Mouse (Mus musculus) CD8-positive naive resting alpha-beta T cell, adult 2 months (primary cell): Measurements from ENCODE around the gene 4930404N11Rik.
A peak's percentile ranks its signal among the peaks of the same experiment; 100 is the strongest.

Source experiments
- DNase-seq, 2 experiments: peaks; one replicate each; pipeline ENCODE4 v3.0.0; 2022; ENCODE audit warnings: low read depth in 2 of 2, low spot score in 2 of 2

The 4930404N11Rik gene

DNA sequence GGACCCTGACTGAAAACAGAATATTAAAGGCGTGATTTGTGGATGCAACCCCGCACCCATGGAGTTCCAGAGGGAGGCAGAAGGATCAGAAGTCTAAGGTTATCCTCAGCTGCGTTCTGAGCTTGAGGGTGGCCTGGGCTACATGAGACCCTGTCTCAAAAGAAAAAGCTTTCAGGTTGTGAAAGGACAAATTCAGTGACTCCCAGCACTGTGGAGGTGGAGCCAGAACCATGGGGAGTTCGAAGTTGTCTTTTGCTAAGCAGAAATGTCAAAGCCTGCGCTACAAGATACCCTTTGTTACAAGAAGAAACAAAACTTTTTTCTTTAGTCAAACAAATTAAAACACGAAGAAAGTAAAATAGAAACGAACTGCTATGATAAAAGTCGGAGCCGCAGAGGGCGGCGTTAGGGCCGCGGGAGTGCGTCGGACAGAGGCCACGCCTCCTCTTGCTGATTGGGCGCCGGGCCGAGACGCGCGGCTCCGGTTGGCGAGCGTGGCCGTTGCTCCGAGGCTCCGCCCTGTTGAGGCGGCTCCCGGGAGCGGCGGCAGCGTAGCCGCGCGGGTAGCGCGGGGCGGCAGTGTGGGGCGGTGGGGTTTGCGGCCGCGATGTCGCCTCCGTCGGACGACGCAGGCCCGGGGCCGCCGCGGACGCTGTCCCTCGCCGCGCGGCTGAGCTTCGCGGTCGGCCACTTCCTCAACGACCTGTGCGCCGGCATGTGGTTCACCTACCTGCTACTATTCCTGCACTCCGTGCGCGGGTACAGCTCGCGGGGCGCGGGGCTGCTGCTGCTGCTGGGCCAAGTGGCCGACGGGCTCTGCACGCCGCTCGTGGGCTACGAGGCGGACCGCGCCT, 8.4 kb downstream of the 4930404N11Rik start, which contains the start of gene Mfsd12:
TSS of gene Mfsd12 (plus strand) at position 501 of the 854 bp plus-strand sequence.
- peak; percentile 76 to 77 for DNase-seq

DNA sequence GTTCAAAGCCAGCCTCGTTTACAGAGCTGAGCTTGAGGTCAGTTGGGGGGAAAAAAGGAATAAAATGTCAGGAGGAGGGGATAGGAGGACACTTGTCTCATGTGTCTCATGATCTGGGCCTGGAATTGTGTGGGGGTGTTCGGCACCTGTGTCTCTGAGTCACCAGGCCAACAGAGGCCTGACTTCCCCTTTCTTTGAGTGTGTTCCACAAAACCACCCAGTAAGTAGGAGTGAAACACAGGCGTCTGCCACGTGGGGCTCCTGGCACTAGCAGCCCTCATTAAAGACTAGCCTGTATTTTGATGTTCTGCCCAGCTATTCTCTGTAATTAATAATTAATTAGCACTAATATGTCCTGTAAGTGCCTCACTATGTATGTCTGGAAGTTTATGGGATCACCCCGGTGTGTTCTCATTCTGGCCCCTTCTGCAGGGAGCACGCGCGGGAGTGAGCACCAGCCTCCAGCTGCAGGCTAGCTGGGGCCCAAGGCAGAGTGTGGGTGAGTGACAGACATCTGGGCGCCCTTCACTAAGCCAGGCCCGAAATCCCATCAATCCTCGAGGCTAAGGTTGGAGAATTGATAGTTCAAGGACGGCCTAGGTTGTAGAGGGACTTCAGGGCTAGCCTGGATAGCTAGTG, 9.1 kb downstream of the 4930404N11Rik start:
- DNase-seq = no peak

DNA sequence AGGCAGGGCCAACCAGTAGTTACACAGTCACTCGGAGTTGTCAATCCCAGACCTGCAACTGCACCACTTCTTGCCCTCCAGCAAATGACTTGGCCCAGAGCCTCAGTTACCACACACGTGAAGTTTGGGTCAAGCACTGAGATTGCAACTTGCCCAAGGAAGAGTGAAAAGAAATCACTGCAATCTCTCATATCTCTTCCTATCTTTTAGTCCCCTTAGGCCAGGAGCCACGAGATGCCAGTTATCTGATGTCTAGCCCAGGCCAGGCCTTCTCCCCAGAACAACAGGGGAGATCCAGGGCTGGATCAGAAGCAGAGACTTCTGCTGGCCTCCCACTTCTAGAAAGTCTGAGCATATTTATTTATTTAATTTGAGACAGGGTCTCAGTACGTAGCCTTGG, 10.1 kb downstream of the 4930404N11Rik start:
- DNase-seq = no peak

DNA sequence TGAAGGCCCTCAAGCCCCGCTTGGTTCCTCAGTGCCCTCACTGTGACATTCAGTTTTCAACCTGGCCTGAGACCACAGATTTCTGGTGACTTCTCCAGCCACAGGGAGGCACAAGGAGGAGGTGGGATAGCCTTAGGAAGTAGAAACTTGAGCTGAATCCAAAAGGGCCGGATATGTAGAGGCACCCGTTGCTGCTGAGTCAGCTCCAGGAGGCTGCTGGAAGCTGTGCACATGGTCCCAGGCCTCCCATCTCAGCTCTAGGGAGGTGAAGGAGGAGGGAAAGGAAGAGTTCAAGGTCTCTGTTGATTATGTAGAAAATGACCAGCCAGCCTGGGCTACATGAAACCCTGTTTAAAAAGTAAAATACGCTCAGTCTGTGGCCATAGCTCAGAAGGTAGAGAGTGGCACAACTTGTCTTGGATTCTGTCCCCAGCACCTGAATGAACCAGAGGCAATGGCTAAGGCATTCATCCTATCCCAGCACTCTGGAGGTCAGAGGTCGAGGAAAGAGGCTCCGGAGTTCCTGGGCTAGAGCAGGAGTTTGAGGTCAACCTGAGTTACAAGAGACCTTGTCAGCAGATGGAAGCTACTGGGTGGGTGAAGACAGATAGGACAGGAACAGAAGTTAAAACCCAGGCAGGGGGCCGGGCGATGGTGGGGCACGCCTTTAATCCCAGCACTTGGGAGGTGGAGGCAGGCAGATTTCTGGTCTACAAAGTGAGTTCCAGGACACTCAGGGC, 10.7 kb downstream of the 4930404N11Rik start:
- no peak for DNase-seq

DNA sequence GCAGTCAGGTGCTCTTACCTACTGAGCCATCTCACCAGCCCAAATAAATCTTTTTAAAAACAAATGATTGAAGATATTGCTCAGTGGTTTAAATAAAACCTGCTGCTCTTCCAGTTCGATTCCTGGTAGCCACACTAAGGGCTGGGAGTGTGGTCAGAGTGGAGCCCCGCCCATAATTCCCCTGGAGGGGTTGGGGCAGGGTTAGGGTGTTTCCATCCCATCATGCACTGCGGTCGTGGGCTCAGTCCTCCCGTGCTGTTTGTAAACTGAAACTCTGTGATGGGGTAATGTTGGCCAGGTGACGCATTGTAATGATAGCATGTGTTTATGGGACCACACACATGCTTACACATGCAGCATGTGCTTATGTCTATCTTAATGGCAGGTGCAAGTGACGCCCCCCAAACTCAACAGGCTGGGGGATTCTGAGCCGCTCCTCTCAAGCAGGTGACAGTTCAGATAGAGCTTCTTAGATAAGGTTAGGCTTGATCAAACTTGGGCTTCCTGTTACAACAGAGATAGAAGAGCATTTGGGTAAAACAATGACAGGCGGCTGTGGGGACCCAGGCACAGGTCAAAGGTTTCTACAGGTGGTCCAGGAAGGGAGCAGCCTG, 13.8 kb downstream of the 4930404N11Rik start:
- peak; percentile 37 to 58 for DNase-seq

DNA sequence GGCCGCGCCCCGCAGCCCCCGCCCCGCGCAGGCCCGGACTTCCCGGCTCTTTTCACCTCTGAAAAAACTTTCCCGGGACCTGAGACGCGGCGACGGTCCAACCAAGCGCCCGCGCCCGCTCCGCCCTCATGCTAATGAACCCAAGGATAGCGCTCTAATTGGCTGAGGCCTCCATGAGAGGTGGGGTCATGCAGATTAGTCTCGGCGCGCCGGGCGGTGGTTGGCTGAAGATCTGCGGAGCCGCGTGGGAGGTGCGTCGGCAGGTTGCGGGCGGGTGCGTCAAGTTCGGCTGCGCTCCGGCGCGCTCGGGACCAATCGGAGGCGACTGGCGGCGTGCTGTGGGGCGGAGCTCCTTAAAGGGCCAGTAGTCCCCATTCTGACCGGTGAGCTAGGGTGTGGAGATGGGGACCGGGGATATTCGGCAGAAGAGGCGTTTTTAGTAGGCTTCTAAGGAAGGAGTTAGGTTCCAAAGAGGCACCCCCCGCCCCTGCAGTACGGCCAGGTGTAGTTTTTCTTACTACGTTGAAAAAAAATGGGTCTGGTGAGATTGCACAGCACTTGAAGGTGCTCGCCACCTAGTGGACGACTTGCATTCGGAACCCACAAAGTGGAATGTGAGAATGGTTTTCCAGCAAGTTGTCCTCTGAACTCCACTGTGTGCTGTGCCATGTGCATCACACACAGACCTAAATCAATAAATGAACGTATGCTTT, 15.1 kb downstream of the 4930404N11Rik start, which contains the start of gene Hmg20b:
TSS of gene Hmg20b (minus strand) at position 130 of the 713 bp plus-strand sequence.
- DNase-seq = peak; percentile 96 to 98

DNA sequence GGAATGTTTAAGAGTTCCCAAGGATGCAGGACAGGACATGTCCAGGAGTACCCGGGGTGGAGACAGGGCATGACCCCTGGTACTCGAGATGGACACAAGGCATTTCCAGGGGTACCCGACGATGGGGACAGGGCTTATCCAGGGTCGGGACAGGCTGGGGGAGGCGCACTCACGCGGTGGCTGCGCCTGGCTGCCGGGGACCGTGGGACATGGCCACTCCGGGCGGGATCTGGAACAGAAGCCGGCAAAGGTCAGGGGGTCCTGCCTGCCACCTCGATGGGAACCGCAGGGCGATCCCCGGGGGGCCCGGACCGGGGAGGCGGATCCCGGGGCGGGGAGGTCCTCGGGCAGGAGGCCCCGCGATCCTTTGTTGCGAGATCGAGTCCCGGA, 15.7 kb downstream of the 4930404N11Rik start:
- peak in 1 of 2 experiments; percentile 23 for DNase-seq

DNA sequence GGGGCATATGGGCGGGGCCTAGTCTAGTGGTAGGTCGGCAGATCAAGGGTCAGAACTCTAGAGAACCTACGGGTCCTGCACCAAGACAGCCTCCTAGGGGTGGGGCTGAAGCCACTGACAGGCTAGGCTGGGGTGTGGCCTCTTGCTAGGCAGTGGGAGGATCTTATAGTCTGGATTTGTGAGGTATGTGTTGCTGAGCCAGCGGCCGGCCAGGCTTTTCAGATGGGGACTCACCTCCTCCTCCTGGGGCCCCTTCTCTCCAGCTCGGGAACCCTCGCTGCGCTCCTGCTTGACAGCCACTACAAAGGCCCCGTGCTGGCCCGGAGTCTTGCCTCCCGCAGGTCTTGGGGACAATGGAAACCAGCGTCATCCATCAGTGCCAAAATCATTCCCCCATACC, 16.5 kb downstream of the 4930404N11Rik start:
- DNase-seq = no peak

DNA sequence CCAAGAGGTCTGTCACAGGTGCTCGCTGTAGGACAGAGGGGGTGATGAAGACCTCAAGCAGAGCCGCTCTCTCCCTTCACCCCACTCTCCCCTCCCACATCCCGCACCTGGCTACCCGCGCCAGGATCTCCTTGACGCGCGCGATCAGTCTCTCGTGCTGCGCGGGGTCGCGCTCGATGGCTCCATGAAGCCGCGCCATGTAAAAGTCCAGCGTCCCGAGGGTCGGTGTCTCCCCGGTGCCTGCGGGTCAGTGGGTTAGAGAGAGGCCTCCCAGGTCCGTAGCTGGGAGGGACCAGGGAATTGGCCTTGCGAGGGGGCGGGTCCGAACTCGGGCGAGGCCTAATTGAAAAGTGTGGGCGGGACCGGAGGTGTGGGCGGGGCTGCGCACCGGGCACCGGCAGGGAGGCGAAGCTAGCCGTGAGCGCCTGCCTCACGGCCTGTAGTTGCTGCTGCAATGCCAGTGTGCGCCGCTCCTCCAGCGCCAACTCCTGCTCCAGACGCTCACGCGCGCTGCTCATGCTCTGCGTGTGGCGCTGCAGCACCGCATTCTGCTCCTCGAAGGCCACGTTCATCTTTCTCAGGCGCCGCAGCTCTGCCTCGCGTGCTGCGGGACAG, 19.1 kb downstream of the 4930404N11Rik start:
- no peak for DNase-seq

DNA sequence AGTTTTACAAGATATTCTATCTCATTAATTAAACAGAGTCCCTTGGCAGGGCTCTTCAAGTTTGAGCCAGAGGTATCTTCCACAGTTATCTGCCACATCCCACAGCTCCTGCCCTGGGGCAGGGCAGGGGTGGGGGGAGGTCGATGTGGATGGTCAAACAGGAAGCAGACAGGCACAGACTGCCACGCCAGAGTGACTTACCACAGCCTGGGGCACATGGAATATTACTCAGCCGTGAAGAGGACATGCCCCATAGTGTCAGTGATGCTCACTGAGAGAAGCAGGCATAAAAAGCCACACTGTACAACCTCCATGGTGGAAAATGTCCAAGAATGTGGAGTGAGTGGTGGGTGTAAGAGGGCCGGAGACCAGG, 20.5 kb downstream of the 4930404N11Rik start:
- DNase-seq = no peak

DNA sequence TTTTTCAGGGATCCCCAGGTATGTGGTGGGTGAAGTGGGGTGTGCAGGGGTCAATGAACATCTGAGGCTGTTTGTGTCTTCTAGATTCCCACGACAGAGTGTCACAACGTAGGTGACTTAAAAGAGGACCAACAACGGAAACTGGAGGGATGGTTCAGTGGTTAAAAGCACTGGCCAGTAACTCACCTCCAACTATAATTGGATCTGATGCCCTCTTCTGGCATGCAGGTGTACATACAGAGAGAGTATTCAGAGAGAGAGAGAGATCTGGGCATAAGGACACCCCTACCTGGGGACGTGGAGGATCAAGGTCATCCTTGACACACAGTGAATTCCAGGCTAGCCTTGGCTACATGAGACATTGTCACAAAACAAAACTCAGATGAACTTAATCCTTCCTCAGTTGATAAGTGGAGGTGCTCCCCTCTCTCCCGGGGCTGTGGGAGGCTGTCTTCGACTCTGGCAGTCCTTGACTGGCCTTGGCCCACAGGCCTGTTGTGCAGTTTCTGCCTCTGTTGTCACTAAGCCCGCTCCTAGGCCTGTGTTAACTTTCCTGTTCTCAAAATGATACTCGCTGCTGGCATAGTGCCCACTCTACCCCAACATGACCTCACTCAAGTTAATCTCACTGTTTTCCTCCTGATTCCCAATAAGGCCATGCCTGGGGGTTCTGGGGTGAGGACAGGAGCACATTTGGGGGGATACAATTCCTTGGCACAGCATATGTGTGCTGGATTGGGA, 21.0 kb downstream of the 4930404N11Rik start:
- peak in 1 of 2 experiments; percentile 35 for DNase-seq

DNA sequence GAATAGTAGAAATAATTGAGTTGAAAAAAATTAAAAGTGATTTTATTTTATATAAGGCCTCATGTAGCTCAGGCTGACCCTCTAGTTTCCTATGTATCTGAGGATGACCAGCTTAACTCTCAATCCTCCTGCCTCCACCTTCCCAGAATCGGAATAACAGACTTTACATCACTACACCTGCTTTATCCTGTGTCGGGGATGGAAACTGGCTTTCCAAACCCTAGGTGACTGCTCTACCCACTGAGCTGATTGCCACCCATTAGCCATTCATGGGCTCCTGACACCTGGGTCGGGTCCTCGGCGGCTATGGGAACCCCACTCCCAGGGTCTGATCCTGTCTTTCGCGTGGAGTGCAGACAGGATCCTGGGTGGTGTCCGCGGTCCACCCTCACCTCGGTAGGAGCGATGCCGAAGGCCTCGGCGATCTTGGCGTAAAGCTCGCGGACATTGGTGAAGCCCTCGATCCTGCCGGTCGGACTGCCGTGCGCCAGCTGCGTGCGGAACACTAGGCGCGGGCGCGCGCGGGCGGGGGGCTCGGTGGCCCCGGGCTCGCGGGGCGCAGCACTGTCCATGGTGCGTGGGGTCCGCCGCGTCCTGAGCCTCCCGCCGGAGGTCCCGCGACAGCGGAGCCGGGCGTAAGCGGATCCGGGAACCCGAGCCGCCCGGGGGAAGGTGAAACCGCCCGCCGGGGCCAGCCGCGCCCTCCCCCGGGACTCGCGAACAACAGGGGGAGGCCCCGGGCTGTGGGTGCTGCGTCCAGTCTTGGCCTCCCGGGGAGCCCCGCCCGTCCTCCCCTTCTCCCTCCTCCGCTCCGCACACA, 22.7 kb downstream of the 4930404N11Rik start, which contains the start of gene Gipc3:
TSS of gene Gipc3 (minus strand) at position 581 of the 820 bp plus-strand sequence.
- no peak for DNase-seq

DNA sequence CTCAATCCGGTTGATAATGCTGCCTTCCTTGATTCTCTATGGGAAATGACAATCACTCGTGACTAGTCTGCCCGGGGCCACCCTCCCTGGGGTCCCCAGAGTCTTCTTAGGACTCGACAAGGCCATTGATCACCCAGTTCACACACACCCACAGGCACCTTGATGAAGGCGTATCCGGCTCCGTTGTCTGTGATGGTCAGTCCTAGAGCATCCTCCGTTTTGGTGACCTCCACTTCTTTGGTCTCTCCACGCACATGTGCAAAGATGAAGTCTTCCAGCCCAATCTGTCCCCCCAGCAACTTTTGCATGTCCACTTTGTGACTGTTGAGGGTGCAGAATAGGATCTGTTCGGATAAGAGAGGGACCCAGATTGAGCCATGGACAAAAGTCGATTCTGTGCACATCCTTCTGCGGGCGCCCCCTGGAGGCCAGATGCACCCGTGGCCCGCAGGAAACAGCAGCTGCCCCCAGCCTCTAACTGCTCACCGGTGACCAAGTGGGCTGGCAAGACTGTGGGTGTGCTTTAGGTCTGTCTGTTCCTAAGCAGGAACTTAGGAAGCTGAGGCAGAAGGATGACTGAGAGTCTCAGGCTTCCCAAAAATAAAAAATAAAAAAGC, 24.2 kb downstream of the 4930404N11Rik start:
- DNase-seq = peak; percentile 70 to 79

DNA sequence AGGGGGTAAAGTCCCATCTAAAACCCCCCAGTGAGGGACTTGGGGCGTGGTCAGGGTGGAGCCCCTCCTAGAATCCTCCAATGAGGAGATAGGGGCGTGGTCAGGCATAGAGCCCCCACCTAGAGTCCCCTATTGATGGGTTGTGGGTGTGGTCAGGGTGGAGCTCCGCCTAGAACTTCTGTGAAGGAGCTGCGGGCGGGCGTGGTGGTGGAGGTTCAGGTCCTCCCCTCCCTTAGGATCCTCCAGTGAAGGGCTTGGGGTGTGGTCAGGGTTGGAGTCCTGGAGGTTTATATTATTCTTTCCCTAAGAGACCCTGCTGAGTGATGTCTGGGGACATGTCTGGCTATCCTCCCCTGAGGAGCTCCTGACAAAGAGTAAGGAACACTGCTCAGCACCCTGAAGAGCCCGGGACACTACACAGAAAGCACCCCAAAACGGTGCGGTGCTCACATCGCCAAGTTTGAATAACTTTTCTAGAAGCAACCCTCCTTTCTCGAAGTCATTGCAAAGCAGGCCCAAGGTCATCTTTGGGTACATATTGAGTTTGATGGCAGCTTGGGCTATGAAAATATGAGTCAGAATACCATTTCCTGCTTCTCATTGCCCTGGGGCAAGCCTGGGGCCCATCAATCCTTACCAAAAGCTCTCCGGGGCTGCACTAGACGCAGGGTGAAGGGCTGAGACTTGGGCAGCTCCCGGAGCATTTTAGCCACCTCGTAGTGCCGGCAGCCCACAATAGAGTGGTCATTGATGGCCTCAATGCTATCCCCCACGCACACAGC, 24.9 kb downstream of the 4930404N11Rik start:
- no peak for DNase-seq

DNA sequence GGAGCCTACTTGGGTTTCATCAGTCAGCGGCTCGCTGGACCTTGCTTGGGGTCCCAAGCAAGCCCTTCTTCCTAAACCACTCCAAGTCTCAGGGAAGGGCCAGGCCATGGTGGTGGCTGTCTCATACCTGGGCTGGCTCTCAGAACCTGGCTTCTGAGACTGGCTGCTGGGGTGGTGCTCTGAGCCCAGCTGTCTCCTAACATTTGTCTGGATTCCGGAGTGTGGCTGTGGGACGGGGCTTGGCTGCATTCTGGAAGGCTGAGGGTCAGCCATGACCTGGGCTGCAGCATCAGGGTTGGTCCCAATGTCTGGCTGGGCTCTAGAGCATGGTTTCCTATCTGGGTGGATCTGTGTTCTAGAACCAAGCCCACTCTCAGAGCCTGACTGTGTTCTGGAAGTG, 29.1 kb downstream of the 4930404N11Rik start:
- DNase-seq = no peak

DNA sequence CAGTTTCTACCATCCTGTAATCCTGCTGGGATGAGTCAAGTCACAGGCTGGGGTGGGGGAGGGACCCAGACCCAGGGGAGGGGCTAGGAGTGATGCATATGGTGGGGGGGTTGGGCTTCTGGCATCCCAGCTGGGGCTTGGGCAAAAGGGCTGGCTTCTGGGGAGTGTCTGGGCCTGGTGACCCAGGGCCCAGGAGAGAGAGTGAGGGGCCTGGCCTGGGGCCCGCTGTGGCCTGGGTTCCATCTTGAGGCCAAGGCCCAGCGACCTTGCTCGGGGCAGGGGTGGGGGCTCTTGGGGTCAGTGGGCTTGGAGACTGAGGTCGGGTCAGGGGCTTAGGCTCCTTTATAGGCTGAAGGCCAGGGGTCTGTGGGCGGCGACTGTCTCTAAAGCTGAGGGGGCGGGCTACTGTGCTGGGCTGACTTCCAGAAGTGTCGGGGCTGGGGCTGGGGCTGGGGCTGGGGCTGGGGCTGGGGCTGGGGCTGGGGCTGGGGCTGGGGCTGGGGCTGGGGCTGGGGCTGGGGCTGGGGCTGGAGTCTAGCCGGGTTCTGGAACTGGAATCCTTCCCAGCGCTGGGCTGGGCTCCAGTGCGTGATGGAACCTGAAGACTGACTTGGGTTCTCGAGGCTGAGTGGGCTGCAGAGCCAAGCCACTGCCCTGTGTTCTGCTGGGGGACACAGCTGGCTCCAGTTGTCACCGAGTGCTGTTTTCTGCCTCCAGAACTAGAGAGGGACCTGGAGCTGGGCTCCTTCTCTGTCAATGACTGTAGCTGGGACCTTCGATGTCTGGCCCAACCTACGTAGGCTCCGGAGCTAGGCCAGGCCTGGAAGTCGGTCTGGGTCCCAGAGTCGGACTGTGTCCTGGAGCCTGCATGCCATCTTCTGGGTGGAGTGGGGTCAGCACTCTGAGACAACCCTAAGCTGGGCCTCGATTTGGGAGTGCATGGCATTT, 29.9 kb downstream of the 4930404N11Rik start:
- no peak for DNase-seq
